Mouse (Mus musculus): ENCODE measurements around the gene Parp11. TPM values are rescaled to one million over a fixed set of nuclear protein-coding genes. Genes with fewer than 3 reads are reported as not detected.

Parp11 gene
- polyA plus RNA-seq, 1 experiment, result 0.19 TPM

DNA sequence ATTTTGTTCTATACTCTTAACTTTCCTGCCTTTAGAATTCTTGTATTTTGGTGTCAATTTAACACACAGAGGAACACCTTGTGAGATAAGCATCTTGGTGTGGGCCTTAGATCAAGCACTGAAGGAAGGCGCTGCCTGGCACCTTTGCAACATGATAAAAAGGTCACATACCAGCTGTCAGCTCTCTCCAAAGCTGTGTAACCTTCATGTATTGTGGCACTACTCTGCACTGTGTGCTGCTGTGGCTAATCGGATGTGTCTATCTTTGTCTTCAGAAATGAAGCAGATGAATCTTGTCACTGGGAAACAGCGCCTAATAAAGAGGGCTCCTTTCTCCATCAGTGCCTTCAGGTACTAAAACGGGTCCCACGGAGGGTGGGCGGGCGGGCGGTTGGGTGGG lies 27.3 kb downstream of the Parp11 start:
- H3K9me3 ChIP-seq (ENCODE audit: control insufficient read depth, low read length), result no peaks in the 10 kb centered on the region
- TF ChIP-seq TAL1 (IDR thresholded peaks at IDR 0.05; ENCODE audit: low read length) (no peak), GATA1 (IDR thresholded peaks at IDR 0.05; ENCODE audit: low read length) (no peak)
- no peak overlapping the region for H3K4me3 ChIP-seq (replicated peaks)
- H3K4me1 ChIP-seq (ENCODE audit: control insufficient read depth), result no peaks in the 10 kb centered on the region
- H3K27me3 ChIP-seq (ENCODE audit: control insufficient read depth), result no peaks in the 10 kb centered on the region
- peaks cover 6% of the 10 kb centered on the region for H3K36me3 ChIP-seq (ENCODE audit: control insufficient read depth)

DNA sequence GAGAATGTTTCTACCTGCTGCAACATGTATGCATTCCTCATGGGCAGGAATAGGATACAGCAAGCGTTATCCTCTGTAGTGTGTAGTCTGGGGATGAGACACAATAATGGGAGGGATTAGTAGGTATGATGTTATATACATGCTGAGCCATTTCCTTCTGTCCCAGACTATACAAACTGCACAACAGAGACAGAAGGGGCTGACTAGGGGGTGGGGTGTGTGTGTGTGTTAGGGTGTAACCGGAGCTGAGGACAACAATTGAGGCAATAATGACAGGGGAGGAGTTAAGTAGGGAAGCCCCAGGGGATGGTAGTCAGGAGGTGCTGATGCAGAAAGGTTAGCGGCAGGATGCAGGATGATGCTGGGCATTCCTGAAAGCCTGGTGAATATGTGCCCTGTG lies 28.6 kb downstream of the Parp11 start:
- no peaks in the 10 kb centered on the region for H3K9me3 ChIP-seq (ENCODE audit: control insufficient read depth, low read length)
- H3K27me3 ChIP-seq (ENCODE audit: control insufficient read depth), result no peaks in the 10 kb centered on the region
- peaks cover 9% of the 10 kb centered on the region for H3K36me3 ChIP-seq (ENCODE audit: control insufficient read depth)
- TF ChIP-seq GATA1 (IDR thresholded peaks at IDR 0.05; ENCODE audit: low read length), result no peak
- TF ChIP-seq TAL1 (IDR thresholded peaks at IDR 0.05; ENCODE audit: low read length), result no peak
- H3K4me3 ChIP-seq (replicated peaks), result no peak overlapping the region
- H3K4me1 ChIP-seq (ENCODE audit: control insufficient read depth), result no peaks in the 10 kb centered on the region

DNA sequence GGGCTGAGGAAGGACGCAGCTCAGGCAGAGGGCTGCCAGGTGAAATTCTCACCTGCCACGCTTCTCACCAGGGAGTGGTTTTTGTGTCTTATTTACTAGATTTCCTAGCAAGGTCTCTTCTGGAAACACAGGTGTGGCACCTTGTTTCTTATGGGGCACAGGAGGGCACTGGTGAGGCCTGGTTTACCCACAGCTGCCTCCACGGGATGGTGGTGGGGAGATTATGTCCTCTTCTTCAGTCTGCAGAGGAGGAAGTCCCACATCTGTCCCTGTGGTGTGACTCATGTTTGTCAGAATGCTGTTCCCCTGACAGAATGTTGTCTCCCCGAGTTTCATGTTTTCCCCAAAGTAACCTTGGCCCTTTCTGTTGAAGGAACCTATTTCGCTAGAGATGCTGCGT lies 44.4 kb downstream of the Parp11 start:
- Histone ChIP-seq H3K9me3 (ENCODE audit: control insufficient read depth, low read length) (no peaks in the 10 kb centered on the region), H3K4me3 (replicated peaks) (no peak overlapping the region), H3K27me3 (ENCODE audit: control insufficient read depth) (no peaks in the 10 kb centered on the region), H3K4me1 (ENCODE audit: control insufficient read depth) (no peaks in the 10 kb centered on the region), H3K36me3 (ENCODE audit: control insufficient read depth) (peaks cover 2% of the 10 kb centered on the region; the same call in 1 of the 2 replicates)
- TF ChIP-seq TAL1 (IDR thresholded peaks at IDR 0.05; ENCODE audit: low read length), result no peak

DNA sequence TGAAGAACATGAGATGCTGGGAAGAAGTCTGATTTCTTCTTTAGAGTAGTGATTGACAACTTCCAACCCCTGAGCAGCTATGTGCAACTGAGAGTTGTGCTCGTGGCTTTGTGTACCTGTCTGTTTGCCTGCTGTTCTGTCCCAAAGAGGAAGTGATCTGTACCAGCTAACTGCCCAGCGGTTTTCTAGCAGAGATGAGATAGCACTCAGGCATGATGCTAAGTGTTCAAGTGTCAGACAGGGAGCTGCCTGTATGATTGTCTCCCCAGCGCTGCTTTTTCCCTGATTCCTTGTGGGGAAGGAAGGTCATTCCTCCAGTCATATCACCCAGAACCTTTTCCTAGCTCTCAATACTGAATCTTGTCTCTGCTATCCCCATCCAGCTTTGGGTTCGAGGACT lies 45.9 kb downstream of the Parp11 start:
- Histone ChIP-seq H3K4me3 (replicated peaks) (no peak overlapping the region), H3K4me1 (ENCODE audit: control insufficient read depth) (no peaks in the 10 kb centered on the region), H3K9me3 (ENCODE audit: control insufficient read depth, low read length) (no peaks in the 10 kb centered on the region), H3K36me3 (ENCODE audit: control insufficient read depth) (peaks cover 2% of the 10 kb centered on the region; the same call in 1 of the 2 replicates), H3K27me3 (ENCODE audit: control insufficient read depth) (no peaks in the 10 kb centered on the region)
- TF ChIP-seq TAL1 (IDR thresholded peaks at IDR 0.05; ENCODE audit: low read length) (no peak), GATA1 (IDR thresholded peaks at IDR 0.05; ENCODE audit: low read length) (no peak)

DNA sequence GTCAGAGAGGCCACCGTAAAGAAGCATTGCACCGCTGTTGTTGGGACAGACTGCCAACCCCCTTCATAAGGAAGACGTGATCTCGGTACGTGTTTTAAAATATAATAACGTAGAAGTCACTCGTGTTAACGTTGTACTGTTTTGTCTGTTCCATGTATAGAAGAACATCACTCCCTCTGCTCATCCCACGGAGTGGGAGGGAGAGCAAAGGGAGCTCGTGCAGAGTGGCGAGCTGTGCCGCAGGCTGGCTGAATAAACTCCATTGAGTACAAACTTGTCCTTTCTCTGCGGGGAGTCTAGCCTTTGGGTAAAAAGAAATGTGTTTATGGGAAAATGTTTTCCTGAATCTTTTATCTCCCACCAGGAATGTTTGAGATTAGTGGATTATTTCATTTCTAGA lies 47.1 kb downstream of the Parp11 start:
- Histone ChIP-seq H3K4me3 (replicated peaks) (no peak overlapping the region), H3K36me3 (ENCODE audit: control insufficient read depth) (peaks cover 2% of the 10 kb centered on the region; the same call in 1 of the 2 replicates), H3K27me3 (ENCODE audit: control insufficient read depth) (no peaks in the 10 kb centered on the region), H3K9me3 (ENCODE audit: control insufficient read depth, low read length) (no peaks in the 10 kb centered on the region), H3K4me1 (ENCODE audit: control insufficient read depth) (no peaks in the 10 kb centered on the region)
- TF ChIP-seq GATA1 (IDR thresholded peaks at IDR 0.05; ENCODE audit: low read length) (no peak), TAL1 (IDR thresholded peaks at IDR 0.05; ENCODE audit: low read length) (no peak)

DNA sequence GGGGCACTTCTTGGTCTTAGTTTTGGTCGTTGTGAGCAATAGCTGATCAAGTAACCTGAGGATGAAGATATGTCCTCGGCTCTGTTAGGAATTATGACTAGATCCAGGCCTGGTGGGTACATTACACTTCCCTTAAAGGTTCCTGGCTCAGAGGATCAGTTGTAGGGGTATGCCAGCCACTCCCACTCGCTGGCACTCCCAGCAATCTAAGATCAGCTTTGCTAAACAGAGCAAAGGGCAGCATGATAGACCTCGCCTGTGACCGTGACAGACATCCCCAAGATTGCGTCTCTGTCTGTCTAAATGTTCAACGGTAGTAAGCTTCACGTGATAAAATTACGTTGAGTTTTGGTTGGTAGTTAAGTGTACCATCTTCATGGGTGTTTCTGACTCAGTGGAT lies 47.7 kb downstream of the Parp11 start:
- TF ChIP-seq TAL1 (IDR thresholded peaks at IDR 0.05; ENCODE audit: low read length) (no peak), GATA1 (IDR thresholded peaks at IDR 0.05; ENCODE audit: low read length) (no peak)
- no peaks in the 10 kb centered on the region for H3K9me3 ChIP-seq (ENCODE audit: control insufficient read depth, low read length)

DNA sequence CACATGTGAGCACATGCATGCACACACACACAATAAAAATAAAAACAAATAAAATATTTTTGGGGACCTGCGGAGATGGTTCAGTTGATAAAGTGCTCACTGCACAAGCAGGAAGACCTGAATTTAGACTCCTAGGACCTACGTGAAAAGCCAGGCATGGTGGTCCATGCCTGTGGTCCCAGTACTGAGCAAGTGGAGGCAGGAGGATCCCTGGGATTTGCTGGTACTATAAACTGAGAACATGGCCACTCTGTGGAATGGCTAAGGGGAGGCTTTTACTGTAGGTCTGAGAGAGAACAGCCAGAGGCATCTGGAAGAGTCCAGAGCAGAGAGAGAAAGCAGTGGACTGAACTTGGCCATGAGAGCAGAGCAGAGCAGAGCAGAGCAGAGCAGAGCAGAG lies 48.6 kb downstream of the Parp11 start:
- TF ChIP-seq GATA1 (IDR thresholded peaks at IDR 0.05; ENCODE audit: low read length) (no peak), TAL1 (IDR thresholded peaks at IDR 0.05; ENCODE audit: low read length) (no peak)
- no peaks in the 10 kb centered on the region for H3K9me3 ChIP-seq (ENCODE audit: control insufficient read depth, low read length)
- H3K4me3 ChIP-seq (replicated peaks), result no peak overlapping the region
- H3K36me3 ChIP-seq (ENCODE audit: control insufficient read depth), result peaks cover 2% of the 10 kb centered on the region; the same call in 1 of the 2 replicates
- no peaks in the 10 kb centered on the region for H3K4me1 ChIP-seq (ENCODE audit: control insufficient read depth)
- H3K27me3 ChIP-seq (ENCODE audit: control insufficient read depth), result no peaks in the 10 kb centered on the region

More for the DNA sequence above, 47.7 kb downstream of the Parp11 start:
- H3K27me3 ChIP-seq (ENCODE audit: control insufficient read depth), result no peaks in the 10 kb centered on the region
- no peaks in the 10 kb centered on the region for H3K4me1 ChIP-seq (ENCODE audit: control insufficient read depth)
- H3K4me3 ChIP-seq (replicated peaks), result no peak overlapping the region
- H3K36me3 ChIP-seq (ENCODE audit: control insufficient read depth), result peaks cover 2% of the 10 kb centered on the region; the same call in 1 of the 2 replicates

DNA sequence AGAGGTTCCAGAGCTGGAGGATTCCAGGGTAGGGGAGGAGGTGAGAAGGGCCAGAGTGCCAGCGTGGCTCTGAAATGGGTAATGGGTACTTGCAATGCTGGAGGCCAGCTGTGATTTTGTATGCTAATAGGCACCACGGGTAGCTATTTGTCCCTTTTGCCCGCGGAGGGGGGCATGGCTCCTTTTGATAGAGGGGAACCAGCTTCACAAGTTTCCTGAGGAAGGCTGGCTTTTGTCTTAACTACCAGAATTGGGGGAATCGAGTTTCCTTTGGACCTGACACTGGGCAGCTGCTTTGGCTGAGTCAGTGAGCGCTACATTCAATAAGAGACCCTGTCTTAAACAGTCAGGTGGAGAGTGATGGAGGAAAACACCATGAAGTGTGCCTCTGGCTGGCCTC lies 49.2 kb downstream of the Parp11 start:
- peaks cover 2% of the 10 kb centered on the region; the same call in 1 of the 2 replicates for H3K36me3 ChIP-seq (ENCODE audit: control insufficient read depth)
- H3K9me3 ChIP-seq (ENCODE audit: control insufficient read depth, low read length), result no peaks in the 10 kb centered on the region
- H3K27me3 ChIP-seq (ENCODE audit: control insufficient read depth), result no peaks in the 10 kb centered on the region
- H3K4me1 ChIP-seq (ENCODE audit: control insufficient read depth), result no peaks in the 10 kb centered on the region
- H3K4me3 ChIP-seq (replicated peaks), result no peak overlapping the region
- TF ChIP-seq GATA1 (IDR thresholded peaks at IDR 0.05; ENCODE audit: low read length) (no peak), TAL1 (IDR thresholded peaks at IDR 0.05; ENCODE audit: low read length) (no peak)

DNA sequence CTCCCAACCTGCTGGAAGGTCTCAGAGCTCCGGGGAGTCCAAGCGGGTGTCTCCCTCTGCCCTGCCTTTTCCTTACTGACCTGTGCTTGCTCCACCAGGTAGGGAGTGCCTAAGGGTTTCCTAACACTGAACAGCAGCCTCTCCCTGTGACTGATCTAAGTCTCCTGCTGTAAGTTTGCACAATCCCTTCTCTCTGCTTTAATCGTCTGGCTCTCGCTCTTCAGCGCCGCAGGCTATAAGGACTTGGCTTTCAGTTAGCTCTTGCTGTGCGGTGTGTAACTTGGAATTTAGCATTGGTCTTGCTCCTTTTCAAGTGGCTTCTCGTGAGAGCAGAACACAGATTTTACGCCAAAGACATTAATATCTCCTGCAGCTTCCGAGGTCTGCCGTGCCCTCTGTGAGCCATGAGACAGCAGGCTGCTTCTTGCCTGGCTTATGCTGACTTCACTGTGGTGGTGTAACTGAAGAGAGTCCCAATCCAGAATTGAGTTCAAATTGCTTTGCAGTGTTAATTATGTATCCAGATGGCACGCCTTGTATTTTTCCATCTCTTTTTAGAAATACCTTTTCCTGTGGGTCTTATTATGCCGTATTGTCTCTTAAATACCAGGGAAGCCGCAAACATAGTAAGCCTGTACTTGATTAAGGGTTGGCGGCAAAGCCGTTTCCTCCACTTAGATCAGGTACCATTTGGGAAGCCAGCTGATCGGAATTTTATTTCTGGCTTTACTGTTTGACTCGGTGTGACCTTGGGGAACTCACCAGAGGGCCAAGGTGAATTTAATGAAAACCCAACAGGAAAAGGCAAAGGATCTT lies 50.4 kb downstream of the Parp11 start:
- no peaks in the 10 kb centered on the region for H3K27me3 ChIP-seq (ENCODE audit: control insufficient read depth)
- no peaks in the 10 kb centered on the region for H3K9me3 ChIP-seq (ENCODE audit: control insufficient read depth, low read length)
- H3K4me1 ChIP-seq (ENCODE audit: control insufficient read depth), result no peaks in the 10 kb centered on the region
- no peak for TF ChIP-seq GATA1 (IDR thresholded peaks at IDR 0.05; ENCODE audit: low read length)
- no peak for TF ChIP-seq TAL1 (IDR thresholded peaks at IDR 0.05; ENCODE audit: low read length)
- H3K4me3 ChIP-seq (replicated peaks), result no peak overlapping the region
- H3K36me3 ChIP-seq (ENCODE audit: control insufficient read depth), result peaks cover 2% of the 10 kb centered on the region; the same call in 1 of the 2 replicates
